Comparison of ENCODE assay signal across 30 mouse cellular contexts in genomic region chr19:27759347-27759746, GRCm38 (mm10).
"Had no signal": no experiment of that assay in that cellular context is flagged by ENCODE, and none has a peak within 500 bp of the region (broad histone marks: within the 10 kb centered on the region; RNA-seq: fewer than 3 reads in every experiment).

No protein-coding gene starts in this region.

- H3K9me3 ChIP-seq: limb, embryonic 10.5 days; limb, embryonic 12.5 days; limb, embryonic 13.5 days; limb, embryonic 15.5 days; liver, embryonic 12.5 days; liver, embryonic 13.5 days; liver, embryonic 15.5 days; lung, embryonic 15.5 days; midbrain, embryonic 10.5 days; midbrain, embryonic 12.5 days; midbrain, embryonic 13.5 days; midbrain, embryonic 15.5 days had no signal

- H3K9ac ChIP-seq: limb, embryonic 12.5 days; limb, embryonic 13.5 days; limb, embryonic 15.5 days; liver, embryonic 12.5 days; liver, embryonic 13.5 days; liver, embryonic 14.5 days; liver, embryonic 15.5 days; liver, postnatal 0 days; lung, embryonic 14.5 days; lung, embryonic 15.5 days; midbrain, embryonic 12.5 days; midbrain, embryonic 13.5 days; midbrain, embryonic 15.5 days had no signal

- H3K27me3 ChIP-seq: limb, embryonic 12.5 days; limb, embryonic 13.5 days; limb, embryonic 15.5 days; liver, embryonic 12.5 days; liver, embryonic 13.5 days; liver, embryonic 15.5 days; lung, embryonic 15.5 days; megakaryocyte, embryonic 14.5 days; midbrain, embryonic 12.5 days; midbrain, embryonic 13.5 days; midbrain, embryonic 15.5 days had no signal

- H3K36me3 ChIP-seq: limb, embryonic 15.5 days; liver, embryonic 12.5 days; liver, embryonic 13.5 days; liver, embryonic 15.5 days; lung, embryonic 15.5 days; midbrain, embryonic 12.5 days; midbrain, embryonic 15.5 days had no signal

- ATAC-seq: liver, embryonic 12.5 days; liver, postnatal 0 days; lung, postnatal 0 days; midbrain, embryonic 13.5 days; midbrain, embryonic 15.5 days had no signal

- H3K27ac ChIP-seq: left cerebral cortex, adult 2 months; limb, embryonic 10.5 days; limb, embryonic 12.5 days; limb, embryonic 13.5 days; limb, embryonic 15.5 days; liver, embryonic 12.5 days; liver, embryonic 13.5 days; liver, embryonic 14.5 days; liver, embryonic 15.5 days; lung, embryonic 15.5 days; macrophage; midbrain, embryonic 10.5 days; midbrain, embryonic 12.5 days; midbrain, embryonic 13.5 days; midbrain, embryonic 15.5 days had no signal

- H3K4me2 ChIP-seq: limb, embryonic 12.5 days; limb, embryonic 13.5 days; limb, embryonic 15.5 days; liver, embryonic 11.5 days; liver, embryonic 12.5 days; liver, embryonic 13.5 days; liver, embryonic 15.5 days; lung, embryonic 14.5 days; lung, embryonic 15.5 days; midbrain, embryonic 12.5 days; midbrain, embryonic 13.5 days; midbrain, embryonic 15.5 days had no signal

- H3K4me1 ChIP-seq: limb, embryonic 10.5 days; limb, embryonic 12.5 days; limb, embryonic 13.5 days; limb, embryonic 15.5 days; liver, embryonic 12.5 days; liver, embryonic 13.5 days; liver, embryonic 15.5 days; lung, embryonic 15.5 days; megakaryocyte, embryonic 14.5 days; midbrain, embryonic 10.5 days; midbrain, embryonic 12.5 days; midbrain, embryonic 13.5 days; midbrain, embryonic 15.5 days had no signal

- DNase-seq: left cerebral cortex, postnatal 4 days; liver; liver, embryonic 13.5 days; liver, postnatal 0 days; lung, adult 18-20 months; lung, adult 2 months; lung, embryonic 14.5 days; lung, postnatal 10 days; lung, postnatal 14 days; lung, postnatal 36 days; lung, postnatal 4 days; midbrain, embryonic 14.5 days had no signal

- H3K4me3 ChIP-seq: left cerebral cortex, adult 2 months; limb, embryonic 10.5 days; limb, embryonic 12.5 days; limb, embryonic 13.5 days; limb, embryonic 15.5 days; liver, embryonic 12.5 days; liver, embryonic 13.5 days; liver, embryonic 15.5 days; lung, embryonic 15.5 days; megakaryocyte, embryonic 14.5 days; midbrain, embryonic 10.5 days; midbrain, embryonic 12.5 days; midbrain, embryonic 13.5 days; midbrain, embryonic 15.5 days; myocyte had no signal
